In genomic region chr14:76500036-76500435, GRCm38 (mm10) we compare ENCODE assay signal across 12 mouse cellular contexts. TPM values are rescaled to one million over a fixed set of nuclear protein-coding genes. Genes with fewer than 3 reads are reported as not detected.
DNase-seq lines count a peak whose midpoint lies in the region; ATAC-seq and TF ChIP-seq lines count a peak whose summit lies in the region.
"Had no signal": no experiment of that assay in that cellular context is flagged by ENCODE, and none has a peak within 500 bp of the region (broad histone marks: within the 10 kb centered on the region; RNA-seq: fewer than 3 reads in every experiment).

No protein-coding gene starts in this region.

- no peaks in the 10 kb centered on the region for H3K4me1 ChIP-seq in heart, postnatal 0 days (ENCODE audit: control insufficient read depth, insufficient read depth)
- peaks cover 24% of the 10 kb centered on the region for H3K4me1 ChIP-seq in lung, embryonic 15.5 days
- peaks cover 24% of the 10 kb centered on the region for H3K4me1 ChIP-seq in hindbrain, embryonic 13.5 days (replicated peaks)
- peaks cover 11% of the 10 kb centered on the region; the same call in 1 of the 2 replicates for H3K4me1 ChIP-seq in neural tube, embryonic 14.5 days (ENCODE audit: control insufficient read depth, insufficient read depth, low read length)

- H3K36me3 ChIP-seq in heart, postnatal 0 days (replicated peaks; ENCODE audit: control insufficient read depth, insufficient read depth, low read length): no peaks in the 10 kb centered on the region
- no peaks in the 10 kb centered on the region for H3K36me3 ChIP-seq in lung, embryonic 15.5 days
- no peaks in the 10 kb centered on the region for H3K36me3 ChIP-seq in hindbrain, embryonic 13.5 days
- H3K36me3 ChIP-seq in neural tube, embryonic 14.5 days (ENCODE audit: control insufficient read depth, insufficient read depth, low read length): no peaks in the 10 kb centered on the region
- H3K36me3 ChIP-seq: heart, embryonic 15.5 days; midbrain, embryonic 12.5 days had no signal

- ATAC-seq in heart, postnatal 0 days (ENCODE audit: insufficient read depth, low read depth): no peak
- ATAC-seq in lung, embryonic 15.5 days (ENCODE audit: borderline replicate concordance, extremely low read depth, low FRiP score, low TSS enrichment): no peak
- no peak for ATAC-seq in hindbrain, embryonic 13.5 days (ENCODE audit: low FRiP score)
- no peak for ATAC-seq in neural tube, embryonic 14.5 days (ENCODE audit: low read depth)
- ATAC-seq in frontal cortex, adult (ENCODE audit: low TSS enrichment): no peak
- ATAC-seq: CD4-positive, CD25-positive, alpha-beta regulatory T cell, adult 4 months had no signal

- TF ChIP-seq EP300 in heart, postnatal 0 days (IDR thresholded peaks at IDR 0.05; ENCODE audit: low read depth): no peak

- H3K27ac ChIP-seq in heart, postnatal 0 days (ENCODE audit: low read depth): 0 out of 2 replicates have a peak overlapping the region, but pooled peaks have one; percentile 30
- H3K27ac ChIP-seq in lung, embryonic 15.5 days: peak overlapping the region; percentile 59
- peak overlapping the region; percentile 66; the same call in 1 of the 2 replicates for H3K27ac ChIP-seq in hindbrain, embryonic 13.5 days
- H3K27ac ChIP-seq in neural tube, embryonic 14.5 days (ENCODE audit: low read depth, low read length): peak overlapping the region; percentile 3; the same call in 1 of the 2 replicates
- H3K27ac ChIP-seq: heart, embryonic 15.5 days; midbrain, embryonic 12.5 days had no signal

- H3K9ac ChIP-seq in heart, postnatal 0 days (replicated peaks; ENCODE audit: low read depth, low read length): no peak overlapping the region
- no peak overlapping the region for H3K9ac ChIP-seq in lung, embryonic 15.5 days
- H3K9ac ChIP-seq in hindbrain, embryonic 13.5 days: no peak overlapping the region
- no peak overlapping the region for H3K9ac ChIP-seq in neural tube, embryonic 14.5 days (replicated peaks; ENCODE audit: low read depth, low read length)
- H3K9ac ChIP-seq: heart, embryonic 15.5 days; midbrain, embryonic 12.5 days had no signal

- no peak overlapping the region for H3K4me3 ChIP-seq in heart, postnatal 0 days (ENCODE audit: low read depth, low read length)
- H3K4me3 ChIP-seq in lung, embryonic 15.5 days: no peak overlapping the region
- no peak overlapping the region for H3K4me3 ChIP-seq in hindbrain, embryonic 13.5 days
- no peak overlapping the region for H3K4me3 ChIP-seq in neural tube, embryonic 14.5 days (ENCODE audit: low read depth, low read length)
- H3K4me3 ChIP-seq: heart, embryonic 15.5 days; midbrain, embryonic 12.5 days had no signal

- WGBS in heart, postnatal 0 days: 57% methylated on average over 5 of the region's 5 CpGs
- WGBS in lung, embryonic 15.5 days: 19% methylated on average over 5 of the region's 5 CpGs
- 25% methylated on average over 5 of the region's 5 CpGs for WGBS in hindbrain, embryonic 13.5 days
- 29% methylated on average over 5 of the region's 5 CpGs for WGBS in neural tube, embryonic 14.5 days

- no peak for DNase-seq in heart, postnatal 0 days (ENCODE audit: low spot score)
- DNase-seq in heart, adult 8-10 months (ENCODE audit: low spot score): no peak
- DNase-seq in lung, postnatal 10 days: no peak
- DNase-seq in yolk sac, embryonic 10.5 days (ENCODE audit: low spot score): no peak

- H3K9me3 ChIP-seq in heart, postnatal 0 days (replicated peaks; ENCODE audit: control insufficient read depth, low read length): no peaks in the 10 kb centered on the region
- no peaks in the 10 kb centered on the region for H3K9me3 ChIP-seq in lung, embryonic 15.5 days
- no peaks in the 10 kb centered on the region for H3K9me3 ChIP-seq in hindbrain, embryonic 13.5 days
- H3K9me3 ChIP-seq in neural tube, embryonic 14.5 days (ENCODE audit: control insufficient read depth, low read length): no peaks in the 10 kb centered on the region
- H3K9me3 ChIP-seq: heart, embryonic 15.5 days; midbrain, embryonic 12.5 days had no signal

- H3K4me2 ChIP-seq in heart, postnatal 0 days (ENCODE audit: low read depth, low read length): no peak overlapping the region
- H3K4me2 ChIP-seq in lung, embryonic 15.5 days: no peak overlapping the region
- H3K4me2 ChIP-seq in hindbrain, embryonic 13.5 days: no peak overlapping the region
- no peak overlapping the region for H3K4me2 ChIP-seq in neural tube, embryonic 14.5 days (ENCODE audit: low read depth, low read length)
- H3K4me2 ChIP-seq: heart, embryonic 15.5 days; midbrain, embryonic 12.5 days had no signal

- no peaks in the 10 kb centered on the region for H3K27me3 ChIP-seq in heart, postnatal 0 days (ENCODE audit: control insufficient read depth, insufficient read depth, low read length)
- H3K27me3 ChIP-seq in lung, embryonic 15.5 days: no peaks in the 10 kb centered on the region
- no peaks in the 10 kb centered on the region for H3K27me3 ChIP-seq in hindbrain, embryonic 13.5 days
- no peaks in the 10 kb centered on the region for H3K27me3 ChIP-seq in neural tube, embryonic 14.5 days (ENCODE audit: control insufficient read depth, insufficient read depth, low read length)
- H3K27me3 ChIP-seq: heart, embryonic 15.5 days; midbrain, embryonic 12.5 days had no signal

- no peak for TF ChIP-seq CTCF in heart, postnatal 0 days (IDR thresholded peaks at IDR 0.05; ENCODE audit: low read depth)

RNA-seq across cellular contexts. Expression of gene Serp2, which starts 56.7 kb away (rescaled TPM):
- total RNA-seq in heart, postnatal 0 days (2014; rRNA removed; ENCODE audit: low replicate concordance): 0.54 and 7.2 TPM in 2 replicates
- 2.3 and 3.1 TPM in 2 replicates for polyA plus RNA-seq in heart, postnatal 0 days (2015; fragmentation: Nextera tagmentation; extraction: Ambion mirVana)
- 1 to 10 TPM in 1 of 4 experiments, under 1 TPM in 1, not detected in 2; 0.54 to 1.0 TPM for total RNA-seq in heart, adult 8-10 months (2022)
- polyA plus RNA-seq in lung, embryonic 15.5 days (2015; fragmentation: Nextera tagmentation; extraction: Ambion mirVana): 5.3 TPM in 2 replicates
- 128 and 133 TPM in 2 replicates for polyA plus RNA-seq in hindbrain, embryonic 13.5 days (2015; fragmentation: Nextera tagmentation; extraction: Ambion mirVana)
- polyA plus RNA-seq in neural tube, embryonic 14.5 days (2014; fragmentation: Nextera tagmentation; extraction: Ambion mirVana): 202 and 265 TPM in 2 replicates
- polyA plus RNA-seq: liver, adult 2 months had no signal

Comparison
In these comparisons a context has a peak if more than half of its experiments do, and no peak if none do; other contexts are left out.
1. H3K27ac ChIP-seq: peak in every context shown above with its lines; median percentile 66 in hindbrain, embryonic 13.5 days; 59 in lung, embryonic 15.5 days; 30 in heart, postnatal 0 days; 3 in neural tube, embryonic 14.5 days.
2. RNA of gene Serp2, which starts 56.7 kb away (polyA plus RNA-seq): 202 to 265 TPM in neural tube, embryonic 14.5 days and 128 to 133 TPM in hindbrain, embryonic 13.5 days; 5.3 TPM in lung, embryonic 15.5 days and 2.3 to 3.1 TPM in heart, postnatal 0 days; every median in the first group is over 10 times any median in the second.